Mouse (Mus musculus) MEL-GATA-1-ER (cell line): Measurements from ENCODE around the gene Olfr220.

Source experiments
- DNase-seq: peaks from one replicate; pipeline ENCODE4 v3.0.0-alpha.2; 2012; ENCODE audit warnings: low read depth; ENCODE audit errors: extremely low read depth

Gene Olfr220

DNA sequence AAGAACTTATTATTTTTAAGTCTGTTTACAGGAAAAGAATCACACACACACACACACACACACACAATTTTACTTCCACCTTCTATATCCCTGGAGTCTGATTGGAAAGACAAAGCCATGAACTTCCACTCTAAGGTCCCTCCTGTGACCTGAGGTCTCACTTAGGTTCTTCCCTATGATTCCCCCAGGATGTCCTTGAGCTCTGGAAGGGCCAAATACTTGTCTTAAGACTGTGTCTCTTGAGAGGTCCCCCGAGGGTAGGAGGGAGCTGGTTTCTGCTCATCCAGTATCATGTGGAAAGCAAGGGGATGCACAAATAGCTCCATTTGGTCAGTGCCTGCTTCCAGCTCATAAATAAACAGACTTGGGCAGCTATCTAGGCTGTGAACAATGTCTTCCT is at the start of gene Olfr220:
Gene Olfr220, plus strand, starts transcription at position 301 of the 400 bp plus-strand sequence.
- no peak for DNase-seq

GRCm38 (mm10) chr1:174422959-174423358 is 18.9 kb upstream of the Olfr220 start:
- DNase-seq = no peak

DNA sequence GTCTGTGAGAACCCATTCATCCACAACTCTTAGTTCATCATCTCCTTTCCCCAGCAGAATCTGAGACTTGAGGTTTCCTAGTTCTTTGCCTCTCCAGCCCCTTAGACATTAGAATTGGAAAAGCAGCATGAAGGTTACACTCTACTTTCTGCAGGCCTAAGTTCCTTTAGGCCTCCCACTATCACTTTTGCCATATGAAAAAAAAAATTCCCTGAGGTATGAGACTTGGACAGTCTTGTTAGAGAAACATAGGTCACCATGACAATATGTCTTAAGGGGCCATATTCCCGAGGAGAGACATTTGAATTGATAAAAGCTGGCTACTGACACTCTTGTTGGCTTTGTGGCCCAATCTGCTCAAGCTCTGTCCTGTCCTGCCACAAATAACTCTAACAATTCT is 18.1 kb upstream of the Olfr220 start, which contains the start of gene Olfr414:
Gene Olfr414, plus strand, starts transcription at position 301 of the 400 bp plus-strand sequence.
- DNase-seq = no peak

DNA sequence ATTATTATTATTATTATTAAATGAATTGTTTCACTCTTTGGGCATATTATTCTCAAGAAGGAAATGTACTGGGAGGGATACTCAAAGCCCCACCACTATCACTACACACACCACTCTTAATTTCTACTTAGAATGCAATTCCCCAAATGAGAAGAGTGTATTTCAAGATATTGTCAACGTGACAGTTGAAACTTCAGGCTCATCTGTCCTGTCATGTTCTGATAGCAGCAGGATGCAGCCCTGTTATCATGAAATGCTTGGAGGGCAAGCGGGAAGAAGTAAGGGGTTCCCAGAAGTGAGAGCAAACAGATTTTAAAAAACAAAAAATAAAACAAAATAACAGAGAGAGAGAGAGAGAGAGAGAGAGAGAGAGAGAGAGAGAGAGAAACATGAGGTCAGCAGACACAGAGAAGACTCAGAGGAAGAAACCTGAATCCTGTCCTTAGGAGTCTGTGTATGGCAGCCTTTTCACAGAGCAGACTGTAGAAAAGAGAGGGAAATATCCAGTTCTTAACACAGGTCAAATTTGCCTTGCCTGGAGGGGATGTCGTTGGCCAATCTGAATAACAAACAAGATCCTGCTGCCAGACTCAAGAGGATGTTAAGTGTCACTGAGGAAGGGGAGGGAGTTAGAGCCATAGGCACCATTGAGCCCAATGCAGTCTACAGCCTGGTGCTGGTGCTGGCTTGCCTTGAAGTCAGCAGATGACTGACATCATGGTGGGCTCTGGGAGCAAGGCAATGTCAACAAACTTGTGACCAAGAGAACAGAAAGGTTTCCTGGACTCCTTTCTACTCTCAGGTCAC is 15.5 kb upstream of the Olfr220 start:
- peak; percentile 66 for DNase-seq

GRCm38 (mm10) chr1:174427402-174427801 is 14.5 kb upstream of the Olfr220 start:
- DNase-seq = no peak

DNA sequence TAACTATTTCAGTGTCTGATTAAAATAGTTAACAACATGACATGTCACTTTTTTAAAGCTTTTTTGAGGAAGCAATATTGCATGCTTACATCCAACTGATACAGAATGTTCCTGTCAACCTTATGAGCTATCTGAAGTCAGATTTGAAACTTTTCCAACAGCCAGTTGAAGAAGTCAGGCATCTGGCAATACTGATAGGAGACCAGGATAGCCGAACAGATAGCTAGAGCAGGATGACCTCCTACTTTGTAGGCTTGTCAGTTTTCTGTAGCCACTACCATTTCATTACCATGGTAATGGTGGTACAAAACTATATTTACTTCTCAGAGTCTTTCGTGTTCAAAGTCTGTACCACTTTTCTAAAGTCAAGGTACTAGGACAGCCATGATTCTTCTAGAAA is 13.5 kb upstream of the Olfr220 start:
- DNase-seq = no peak

- DNase-seq = no peak
Observed at GRCm38 (mm10) chr1:174434121-174434520, 7.8 kb upstream of the Olfr220 start.

DNA sequence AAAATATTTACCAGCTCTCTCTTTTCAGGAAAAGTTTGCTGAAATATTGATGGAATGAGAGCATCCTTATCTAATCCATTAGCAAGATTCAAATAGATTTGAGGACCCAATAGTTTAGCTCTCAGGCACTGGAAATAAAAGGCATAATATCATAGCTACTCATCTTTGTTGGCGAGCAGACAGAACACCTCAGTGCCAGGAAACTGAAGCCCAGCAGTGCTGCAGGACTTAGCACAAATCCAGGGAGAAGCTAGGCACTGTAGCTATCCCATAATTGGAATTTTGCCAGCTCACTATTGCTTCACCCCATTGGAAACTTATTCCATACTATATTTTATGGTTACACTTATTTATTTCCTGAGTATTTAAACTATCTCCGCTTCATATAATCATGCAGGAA is 13.2 kb downstream of the Olfr220 start:
- DNase-seq = no peak

DNA sequence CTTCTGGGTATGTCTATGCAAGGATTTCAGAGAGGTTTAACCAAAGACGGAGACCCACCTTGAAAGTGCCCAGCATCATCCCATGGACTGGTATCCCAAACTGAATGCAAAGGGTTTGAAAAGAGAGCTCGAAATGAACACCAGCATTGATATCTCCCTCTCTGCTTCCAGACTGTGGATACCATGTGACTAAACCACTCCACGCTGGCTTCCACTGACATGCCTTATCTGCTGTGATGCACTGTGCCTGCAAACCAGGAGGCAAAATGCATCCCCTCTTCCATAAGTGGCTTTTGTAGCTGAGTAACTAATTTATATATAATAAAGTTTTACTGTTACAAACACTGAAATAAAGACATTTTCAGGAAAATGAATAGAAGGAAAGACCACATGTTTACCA is 23.5 kb downstream of the Olfr220 start:
- DNase-seq = no peak

GRCm38 (mm10) chr1:174466240-174466639 is 24.4 kb downstream of the Olfr220 start:
- DNase-seq = peak; percentile 38

GRCm38 (mm10) chr1:174469736-174470135 is 27.9 kb downstream of the Olfr220 start:
- peak; percentile 26 for DNase-seq

GRCm38 (mm10) chr1:174482567-174482966 is 40.7 kb downstream of the Olfr220 start:
- no peak for DNase-seq

DNA sequence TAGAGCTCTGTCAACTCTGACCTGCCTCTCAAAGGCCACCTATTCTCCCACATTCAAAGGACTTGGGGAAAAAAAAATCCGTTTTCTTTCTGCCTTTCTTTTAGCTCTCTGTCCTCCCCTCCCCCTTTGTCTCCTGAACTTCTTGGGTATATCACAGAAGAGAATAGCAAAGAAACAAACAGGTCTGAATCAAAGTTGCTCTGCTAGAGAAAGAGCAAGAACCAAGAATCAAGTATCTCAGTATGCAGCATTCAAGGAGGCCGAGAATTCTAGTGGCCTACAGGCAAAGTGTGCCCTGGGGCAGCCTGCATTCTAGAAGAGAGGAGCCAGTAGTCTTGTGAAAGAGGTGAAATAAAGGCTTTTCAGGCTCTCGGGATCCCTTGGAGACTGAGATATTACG is 58.2 kb downstream of the Olfr220 start:
- DNase-seq = no peak
